Mouse (Mus musculus) forebrain, embryonic 16.5 days (tissue): ENCODE data around the gene Clip2. TPM values are rescaled to one million over a fixed set of nuclear protein-coding genes. Genes with fewer than 3 reads are reported as not detected.
A peak's percentile ranks its signal among the peaks of the same experiment; 100 is the strongest.

Experiments used
- ATAC-seq: fragments of 200-750 bp; cut with Nextera tagmentation; 2 replicates; pipeline ENCODE4 v1.8.0; 2017; ENCODE audit warnings: mild to moderate bottlenecking, moderate library complexity
- H3K27ac ChIP-seq: fragments of 300-500 bp; sonication (generic); 2 replicates; pipeline ENCODE4 v1.5.1; 2014; ENCODE audit warnings: low read length, control low read depth
- H3K27me3 ChIP-seq: fragments of 300-500 bp; sonication (generic); replicated peaks from 2 replicates; pipeline ENCODE4 v1.6.1; 2014; ENCODE audit warnings: low read length; ENCODE audit not compliant: control insufficient read depth, insufficient read depth
- H3K36me3 ChIP-seq: fragments of 300-500 bp; sonication (generic); 2 replicates; pipeline ENCODE4 v1.6.1; 2014; ENCODE audit not compliant: control insufficient read depth, insufficient read depth
- H3K4me1 ChIP-seq: fragments of 300-500 bp; sonication (generic); replicated peaks from 2 replicates; pipeline ENCODE4 v1.6.1; 2014; ENCODE audit warnings: low read length; ENCODE audit not compliant: control insufficient read depth, insufficient read depth
- H3K4me2 ChIP-seq: fragments of 300-500 bp; sonication (generic); 2 replicates; pipeline ENCODE4 v1.6.1; 2014; ENCODE audit warnings: mild to moderate bottlenecking, low read length, control low read depth
- H3K4me3 ChIP-seq: fragments of 300-500 bp; sonication (generic); replicated peaks from 2 replicates; pipeline ENCODE4 v1.5.1; 2014; ENCODE audit warnings: mild to moderate bottlenecking, low read length, control low read depth
- H3K9ac ChIP-seq: fragments of 300-500 bp; sonication (generic); replicated peaks from 2 replicates; pipeline ENCODE4 v1.6.1; 2014; ENCODE audit warnings: low read depth, low read length, control low read depth
- H3K9me3 ChIP-seq: fragments of 300-500 bp; sonication (generic); 2 replicates; pipeline ENCODE4 v1.6.1; 2016; ENCODE audit warnings: low read length; ENCODE audit not compliant: control insufficient read depth
- WGBS: fragments of 180-500 bp; shearing (Covaris S2); extraction: QIAGEN DNeasy Blood & Tissue Kit; methylation state at CpG from one replicate; pipeline ENCODE4 v1.1.7; 2014; 5-methylcytosine and 5-hydroxymethylcytosine counted together
- polyA plus RNA-seq: library from polyadenylated mRNA; unstranded; fragments of >200 nt; fragmentation: Nextera tagmentation; extraction: Ambion mirVana; gene quantifications from 2 replicates; pipeline ENCODE4 v1.2.1, GENCODE M21; 2015

Gene Clip2
- polyA plus RNA-seq = 16.2 and 16.6 TPM in 2 replicates

DNA sequence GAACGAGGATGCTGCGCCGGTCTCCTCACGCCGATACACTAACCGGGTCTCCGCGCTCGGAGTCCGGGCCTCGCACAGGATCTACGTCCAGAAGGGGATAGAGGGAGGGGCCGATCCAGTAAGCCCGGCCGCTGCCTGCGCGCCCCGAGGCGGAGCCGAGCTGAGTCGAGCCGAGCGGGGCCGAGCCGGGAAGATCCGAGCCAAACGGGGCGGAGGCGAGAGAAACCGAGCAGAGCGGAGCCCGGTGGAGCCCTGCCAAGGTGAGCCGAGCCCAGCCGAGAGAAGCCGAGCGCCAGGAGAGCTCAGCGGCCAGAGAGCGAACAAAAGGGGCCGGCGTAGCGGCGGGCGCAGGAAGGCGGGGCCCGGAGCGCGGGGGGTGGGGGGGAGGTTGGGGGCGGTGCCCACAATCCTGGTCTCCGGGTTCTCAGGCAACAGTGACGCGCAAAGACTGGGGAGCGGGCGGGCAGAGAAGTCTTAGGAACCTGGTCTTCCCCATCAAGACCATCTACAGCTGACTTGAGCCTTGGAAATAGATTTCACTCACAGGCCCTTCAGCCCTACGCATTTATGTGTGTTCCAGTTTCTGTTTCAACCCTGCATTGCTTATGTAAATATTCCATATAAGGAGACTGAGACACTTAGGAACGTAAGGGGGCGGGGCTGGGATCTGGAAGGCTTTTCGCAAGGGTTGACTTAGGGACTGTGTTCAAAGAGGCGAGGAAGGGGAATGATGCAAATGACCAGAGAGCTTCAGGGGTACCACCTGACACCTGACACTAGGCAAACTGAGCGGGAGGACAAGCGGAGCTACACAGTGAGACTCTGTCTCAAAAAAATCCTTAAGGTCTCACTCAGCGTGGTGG lies at the start of gene Clip2:
Clip2 (minus strand) TSS at position 325 of the 863 bp plus-strand sequence.
- H3K9me3 ChIP-seq = no peaks in the 10 kb centered on the region
- peaks cover 56% of the 10 kb centered on the region for H3K4me1 ChIP-seq
- H3K27ac ChIP-seq = peak within 1 kb of the TSS; percentile 99
- peak; percentile 93 for ATAC-seq
- H3K27me3 ChIP-seq = no peaks in the 10 kb centered on the region
- no peaks in the 10 kb centered on the region for H3K36me3 ChIP-seq
- peak within 1 kb of the TSS; percentile 97 for H3K9ac ChIP-seq
- peak within 1 kb of the TSS; percentile 86 for H3K4me3 ChIP-seq
- peak within 1 kb of the TSS; percentile 89 for H3K4me2 ChIP-seq
- WGBS = 1% methylated on average over 57 of the region's 61 CpGs

GRCm38 (mm10) chr5:134597711-134598110 lies 45.5 kb upstream of the Clip2 start:
- Histone ChIP-seq H3K9me3 (no peaks in the 10 kb centered on the region), H3K4me1 (no peaks in the 10 kb centered on the region), H3K9ac (no peak overlapping the region), H3K36me3 (peaks cover 15% of the 10 kb centered on the region), H3K27me3 (no peaks in the 10 kb centered on the region), H3K27ac (no peak overlapping the region), H3K4me2 (no peak overlapping the region), H3K4me3 (no peak overlapping the region)
- 75% methylated on average over 10 of the region's 10 CpGs for WGBS
- no peak for ATAC-seq

DNA sequence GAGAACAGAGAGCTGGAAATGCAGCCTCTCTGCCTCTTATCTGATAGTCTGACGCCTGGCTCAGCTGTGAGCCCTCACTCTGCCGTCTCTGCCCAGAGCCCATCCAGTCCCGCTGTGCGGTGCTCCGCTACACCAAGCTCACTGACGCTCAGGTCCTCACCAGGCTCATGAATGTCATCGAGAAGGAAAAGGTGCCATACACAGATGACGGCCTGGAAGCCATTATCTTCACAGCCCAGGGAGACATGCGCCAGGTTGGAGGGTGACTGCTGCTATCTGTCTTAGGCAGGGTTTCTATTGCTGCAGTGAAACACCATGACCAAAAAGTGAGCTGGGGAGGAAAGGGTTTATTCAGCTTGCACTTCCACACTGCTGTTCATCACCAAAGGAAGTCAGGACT lies 40.9 kb upstream of the Clip2 start:
- 82% methylated on average over 9 of the region's 9 CpGs for WGBS
- Histone ChIP-seq H3K4me3 (no peak overlapping the region), H3K9me3 (no peaks in the 10 kb centered on the region), H3K27ac (no peak overlapping the region), H3K36me3 (peaks cover 19% of the 10 kb centered on the region), H3K9ac (no peak overlapping the region), H3K4me2 (no peak overlapping the region), H3K4me1 (no peaks in the 10 kb centered on the region), H3K27me3 (no peaks in the 10 kb centered on the region)
- ATAC-seq = no peak

DNA sequence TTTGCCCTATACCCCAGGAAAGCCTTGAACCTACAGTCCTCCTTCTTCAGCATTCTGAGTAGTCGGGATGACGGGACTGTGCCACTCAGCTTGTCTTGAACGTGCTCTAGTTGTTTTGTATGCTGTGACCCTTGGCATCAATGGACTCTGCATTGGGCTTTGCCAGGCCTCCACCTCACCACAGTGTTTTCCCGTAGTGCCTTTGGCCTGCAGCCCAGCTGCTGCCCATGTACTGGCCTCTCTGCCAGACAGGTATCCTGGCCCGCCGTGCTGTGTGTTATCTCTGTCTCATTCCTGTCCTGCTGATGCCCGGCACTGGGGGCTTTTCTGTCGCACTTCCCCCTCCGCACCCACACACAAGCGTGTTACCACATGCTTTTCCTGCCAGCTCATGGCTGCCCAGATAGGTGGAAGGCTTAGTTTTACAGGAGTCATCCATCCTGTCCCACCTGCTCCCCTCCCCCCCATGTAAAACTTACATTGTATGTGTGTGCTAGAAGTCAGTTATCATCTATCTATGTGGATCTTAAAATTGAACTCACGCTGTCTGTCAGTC lies 39.9 kb upstream of the Clip2 start:
- H3K36me3 ChIP-seq = peaks cover 15% of the 10 kb centered on the region; the same call in 1 of the 2 replicates

DNA sequence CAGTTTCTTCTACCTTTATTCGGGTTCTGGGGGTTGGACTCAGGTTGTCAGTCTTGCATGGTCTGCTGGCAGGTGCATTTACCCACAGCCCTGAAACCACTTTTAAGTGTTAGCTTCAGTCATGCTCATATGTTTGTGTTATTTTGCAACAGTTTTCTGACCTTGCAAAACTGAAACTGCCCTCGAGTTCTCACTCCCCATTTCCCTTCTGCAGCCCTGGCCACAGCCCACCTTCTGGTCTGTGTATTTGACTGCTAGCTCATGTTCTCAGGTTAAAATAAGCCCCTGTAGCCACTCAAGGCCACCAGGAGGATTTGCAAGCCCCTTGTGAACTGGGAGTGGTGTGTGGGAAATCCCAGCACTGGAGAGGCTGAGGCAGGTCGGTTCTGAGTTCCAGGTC lies 37.7 kb upstream of the Clip2 start:
- ATAC-seq = no peak
- 95% methylated on average over 3 of the region's 3 CpGs for whole genome bisulfite sequencing

More for the DNA sequence above, 39.9 kb upstream of the Clip2 start:
- no peak overlapping the region for H3K4me3 ChIP-seq
- no peak overlapping the region for H3K4me2 ChIP-seq
- H3K4me1 ChIP-seq = no peaks in the 10 kb centered on the region
- no peaks in the 10 kb centered on the region for H3K27me3 ChIP-seq
- H3K9me3 ChIP-seq = no peaks in the 10 kb centered on the region
- ATAC-seq = no peak
- H3K9ac ChIP-seq = no peak overlapping the region
- no peak overlapping the region for H3K27ac ChIP-seq
- WGBS = 91% methylated on average over 11 of the region's 11 CpGs

GRCm38 (mm10) chr5:134584798-134585197 lies 32.6 kb upstream of the Clip2 start:
- Histone ChIP-seq H3K27ac (no peak overlapping the region), H3K9ac (no peak overlapping the region), H3K9me3 (no peaks in the 10 kb centered on the region), H3K4me1 (peaks cover 9% of the 10 kb centered on the region), H3K4me3 (no peak overlapping the region), H3K36me3 (no peaks in the 10 kb centered on the region), H3K4me2 (no peak overlapping the region), H3K27me3 (no peaks in the 10 kb centered on the region)
- ATAC-seq = no peak
- 90% methylated on average over 5 of the region's 5 CpGs for WGBS

More for the DNA sequence above, 37.7 kb upstream of the Clip2 start:
- Histone ChIP-seq H3K4me1 (no peaks in the 10 kb centered on the region), H3K27ac (no peak overlapping the region), H3K4me2 (no peak overlapping the region), H3K36me3 (peaks cover 9% of the 10 kb centered on the region; the same call in 1 of the 2 replicates), H3K4me3 (no peak overlapping the region), H3K27me3 (no peaks in the 10 kb centered on the region), H3K9ac (no peak overlapping the region), H3K9me3 (no peaks in the 10 kb centered on the region)

DNA sequence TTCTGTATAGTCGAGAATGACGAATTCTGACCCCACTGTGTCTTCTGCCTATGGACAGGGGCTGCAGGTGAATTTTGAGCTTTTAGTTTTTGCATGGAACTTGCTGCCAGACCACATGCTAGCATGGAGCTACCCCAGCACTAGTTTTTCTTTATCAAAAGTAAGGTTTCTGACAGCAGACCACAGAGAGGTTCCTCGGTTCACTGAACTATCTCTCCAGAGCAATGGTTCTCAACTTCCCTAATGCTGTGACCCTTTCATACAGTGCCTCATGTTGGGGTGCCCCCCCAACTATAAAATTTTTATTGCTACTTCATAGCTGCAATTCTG lies 31.6 kb upstream of the Clip2 start:
- no peaks in the 10 kb centered on the region for H3K36me3 ChIP-seq
- H3K4me1 ChIP-seq = peaks cover 9% of the 10 kb centered on the region
- no peak overlapping the region for H3K27ac ChIP-seq
- no peak overlapping the region for H3K4me2 ChIP-seq
- no peaks in the 10 kb centered on the region for H3K27me3 ChIP-seq
- no peak overlapping the region for H3K4me3 ChIP-seq
- H3K9ac ChIP-seq = no peak overlapping the region
- 75% methylated on average over 3 of the region's 3 CpGs for WGBS
- no peak for ATAC-seq
- no peaks in the 10 kb centered on the region for H3K9me3 ChIP-seq

- Histone ChIP-seq H3K4me1 (peaks cover 9% of the 10 kb centered on the region), H3K9me3 (no peaks in the 10 kb centered on the region), H3K9ac (peak overlapping the region; percentile 79), H3K27ac (no peak overlapping the region), H3K27me3 (no peaks in the 10 kb centered on the region), H3K4me2 (peak overlapping the region; percentile 83), H3K36me3 (no peaks in the 10 kb centered on the region), H3K4me3 (peak overlapping the region; percentile 98)
- no peak for ATAC-seq
- 28% methylated on average over 15 of the region's 15 CpGs for WGBS
Measured at GRCm38 (mm10) chr5:134583006-134583883, 31.0 kb upstream of the Clip2 start.
